Comparison of ENCODE assay signal across 8 mouse cellular contexts in genomic region chr11:3266079-3266685, GRCm38 (mm10). TPM values are rescaled to one million over a fixed set of nuclear protein-coding genes. Genes with fewer than 3 reads are reported as not detected.
DNase-seq lines count a peak whose midpoint lies in the region; ATAC-seq and TF ChIP-seq lines count a peak whose summit lies in the region.

Gene Drg1 (minus strand): TSS chr11:3266415.

- peak within 1 kb of the TSS; percentile 91 for H3K4me3 ChIP-seq in hindbrain, embryonic 13.5 days

- WGBS in hindbrain, embryonic 13.5 days: under 1% methylated on average over 72 of the region's 72 CpGs

- CTCF ChIA-PET in Patski (lab: Charles Lee): interaction anchor here (1.1 to 1.8 kb wide), 3 partner anchors 23 to 26 kb away, joined by 3 to 7 read pairs (median 3); partner anchors contain the start of gene Patz1

- peak within 1 kb of the TSS; percentile 97 for H3K27ac ChIP-seq in hindbrain, embryonic 13.5 days

- no peaks in the 10 kb centered on the region for H3K9me3 ChIP-seq in hindbrain, embryonic 13.5 days

- H3K36me3 ChIP-seq in hindbrain, embryonic 13.5 days: peaks cover 25% of the 10 kb centered on the region

- peak; percentile 98 for ATAC-seq in Patski
- ATAC-seq in hindbrain, embryonic 13.5 days (ENCODE audit: low FRiP score): peak; percentile 99

- POLR2A ChIA-PET in Patski (lab: Charles Lee): interaction anchor here (0.6 to 4.1 kb wide), 8 partner anchors 19 to 144 kb away, joined by 3 to 63 read pairs (median 3); partner anchors contain the start of gene Patz1

- in situ Hi-C loops in Patski (cut with MboI; ENCODE audit: low pct_unique_long_range_greater_than_20kb): no loop called here

- no peaks in the 10 kb centered on the region for H3K27me3 ChIP-seq in Patski
- no peaks in the 10 kb centered on the region for H3K27me3 ChIP-seq in hindbrain, embryonic 13.5 days

- no peak for DNase-seq in Patski (ENCODE audit: low read depth, low spot score)
- peak; percentile 96 to 97 for DNase-seq in cerebellum, postnatal 14 days
- peak; percentile 87 to 88 for DNase-seq in frontal cortex, postnatal 14 days (ENCODE audit: low spot score in 2 of 2)
- DNase-seq in layer of hippocampus, postnatal 25 days (ENCODE audit: extremely low spot score in 1 of 2, low spot score in 1 of 2): peak; percentile 86 to 90
- DNase-seq in lung, postnatal 25 days (ENCODE audit: low spot score): peak; percentile 96
- peak; percentile 98 for DNase-seq in retina, embryonic 14.5 days (ENCODE audit: low spot score)
- DNase-seq in thymus, postnatal 4 days: peak; percentile 95

- peaks cover 36% of the 10 kb centered on the region for H3K4me1 ChIP-seq in hindbrain, embryonic 13.5 days (replicated peaks)

- no peak for TF ChIP-seq CTCF in Patski (IDR thresholded peaks at IDR 0.05)

- H3K9ac ChIP-seq in hindbrain, embryonic 13.5 days: peak within 1 kb of the TSS; percentile 99

- peak within 1 kb of the TSS; percentile 84 for H3K4me2 ChIP-seq in hindbrain, embryonic 13.5 days

RNA-seq across cellular contexts. Expression of gene Drg1, which starts in this region (rescaled TPM):
- polyA plus RNA-seq in Patski (2021): 137 TPM
- 235 and 243 TPM in 2 replicates for polyA plus RNA-seq in hindbrain, embryonic 13.5 days (2015; fragmentation: Nextera tagmentation; extraction: Ambion mirVana)
- 100 to 1,000 TPM in 1 of 2 experiments, 10 to 100 TPM in 1; 99.2 to 104 TPM for total RNA-seq in layer of hippocampus, postnatal 25 days (2021)
